Mouse (Mus musculus) testis, postnatal 10 days (tissue): ENCODE measurements around the gene Hnrnph2.
A peak's percentile ranks its signal among the peaks of the same experiment; 100 is the strongest.

Source experiments
- DNase-seq: peaks from one replicate; pipeline ENCODE4 v3.0.0; 2021; ENCODE audit warnings: low spot score

The Hnrnph2 gene

GRCm38 (mm10) chrX:134600659-134601379 lies at the start of gene Hnrnph2, which contains the start of gene Gla:
Hnrnph2 (plus strand) TSS chrX:134601179.
Gla (minus strand) TSS chrX:134601125.
- DNase-seq: peak; percentile 84

- DNase-seq: no peak
Measured at GRCm38 (mm10) chrX:134553326-134553725, 47.7 kb upstream of the Hnrnph2 start.

- DNase-seq: no peak
Measured at GRCm38 (mm10) chrX:134554425-134554824, 46.6 kb upstream of the Hnrnph2 start.

GRCm38 (mm10) chrX:134564326-134564725 lies 36.7 kb upstream of the Hnrnph2 start:
- no peak for DNase-seq

- no peak for DNase-seq
Measured at GRCm38 (mm10) chrX:134566536-134567222, 34.3 kb upstream of the Hnrnph2 start.

GRCm38 (mm10) chrX:134577896-134578295 lies 23.1 kb upstream of the Hnrnph2 start:
- DNase-seq: no peak

- DNase-seq: no peak
Measured at GRCm38 (mm10) chrX:134580528-134581305, 20.3 kb upstream of the Hnrnph2 start.

- DNase-seq: no peak
Measured at GRCm38 (mm10) chrX:134582270-134582669, 18.7 kb upstream of the Hnrnph2 start.

DNA sequence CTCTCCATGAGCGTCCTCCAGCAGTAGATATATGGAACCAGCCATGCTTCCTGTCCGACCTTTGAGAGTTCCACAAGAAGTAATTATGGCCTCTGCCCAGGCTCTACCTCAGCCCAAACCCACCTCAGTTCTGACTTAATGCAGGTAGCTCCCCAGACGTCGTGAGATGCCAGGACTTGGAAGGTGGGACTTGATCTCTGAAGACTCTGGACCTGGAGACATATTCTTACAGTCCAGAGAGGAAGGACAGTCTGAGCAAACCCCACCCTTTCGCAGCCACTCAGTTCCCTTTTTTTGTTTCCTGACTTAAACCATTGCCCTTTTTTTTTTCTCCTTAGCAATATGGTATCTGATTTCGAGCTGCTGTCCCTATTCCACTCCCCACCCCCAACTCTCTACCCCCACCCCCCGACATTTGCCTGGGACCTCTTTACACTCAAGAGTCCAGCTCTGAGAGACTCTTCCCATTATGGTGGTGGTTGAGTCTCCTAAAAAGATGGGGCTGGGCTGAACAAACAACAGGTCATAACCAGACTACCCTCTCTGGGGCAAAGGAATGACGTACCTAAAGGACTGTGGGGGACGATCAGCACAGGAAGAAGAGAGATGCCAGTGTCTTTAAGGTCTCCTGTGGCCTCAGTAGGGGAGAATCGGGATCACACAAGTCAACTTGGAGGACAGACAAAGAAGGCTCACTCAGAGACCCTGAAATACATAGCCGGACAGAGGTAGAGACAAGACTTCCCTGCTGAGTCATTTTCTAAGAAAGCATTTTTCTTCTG lies 17.9 kb upstream of the Hnrnph2 start, which contains the start of gene Btk:
TSS of gene Btk (minus strand) at position 683 of the 782 bp plus-strand sequence.
- no peak for DNase-seq

- peak; percentile 88 for DNase-seq
Measured at GRCm38 (mm10) chrX:134585103-134586002, 15.6 kb upstream of the Hnrnph2 start, which contains the start of gene Rpl36a. Rpl36a (plus strand) TSS chrX:134585654.

GRCm38 (mm10) chrX:134586447-134586846 lies 14.5 kb upstream of the Hnrnph2 start:
- DNase-seq: no peak

- no peak for DNase-seq
Measured at GRCm38 (mm10) chrX:134588261-134588660, 12.7 kb upstream of the Hnrnph2 start.

DNA sequence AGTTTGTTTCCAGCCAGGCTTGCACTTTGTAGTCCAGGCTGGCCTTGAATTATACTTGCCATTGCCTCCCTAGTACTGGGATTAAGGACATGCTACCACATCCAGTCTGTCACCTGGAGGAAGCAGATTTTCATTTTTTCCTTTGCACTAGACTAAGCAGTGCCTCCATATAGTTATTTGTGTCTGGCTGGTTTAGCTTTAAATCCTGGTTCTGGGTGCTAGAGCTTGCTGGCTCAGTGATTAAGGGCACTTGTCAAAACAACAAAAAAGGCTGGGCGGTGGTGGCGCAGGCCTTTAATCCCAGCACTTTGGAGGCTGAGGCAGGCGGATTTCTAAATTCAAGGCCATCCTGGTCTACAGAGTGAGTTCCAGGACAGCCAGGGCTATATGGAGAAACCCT lies 12.0 kb upstream of the Hnrnph2 start:
- DNase-seq: no peak

DNA sequence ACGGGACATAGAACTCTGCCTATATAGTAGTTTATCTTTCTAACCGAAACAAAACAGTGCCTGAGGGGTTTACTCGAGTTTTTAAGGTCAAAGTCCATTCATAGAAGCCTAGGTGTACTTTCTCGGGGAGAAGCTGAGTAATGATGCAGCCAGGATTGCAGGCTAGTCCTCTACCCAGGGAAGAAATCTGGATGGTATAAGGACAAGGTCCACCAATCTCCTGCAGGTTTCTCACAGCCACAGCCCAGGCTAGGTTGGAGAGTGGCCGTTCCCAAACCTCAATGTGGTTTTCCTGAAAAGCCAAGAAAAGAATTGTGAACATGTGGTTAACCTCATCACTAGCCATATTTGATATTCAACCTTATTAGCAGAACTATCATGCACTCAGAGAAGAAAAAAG lies 11.1 kb upstream of the Hnrnph2 start:
- DNase-seq: no peak

- no peak for DNase-seq
Measured at GRCm38 (mm10) chrX:134599922-134600565, 935 bp upstream of the Hnrnph2 start.

- DNase-seq: no peak
Measured at GRCm38 (mm10) chrX:134601380-134602120, 571 bp downstream of the Hnrnph2 start.

DNA sequence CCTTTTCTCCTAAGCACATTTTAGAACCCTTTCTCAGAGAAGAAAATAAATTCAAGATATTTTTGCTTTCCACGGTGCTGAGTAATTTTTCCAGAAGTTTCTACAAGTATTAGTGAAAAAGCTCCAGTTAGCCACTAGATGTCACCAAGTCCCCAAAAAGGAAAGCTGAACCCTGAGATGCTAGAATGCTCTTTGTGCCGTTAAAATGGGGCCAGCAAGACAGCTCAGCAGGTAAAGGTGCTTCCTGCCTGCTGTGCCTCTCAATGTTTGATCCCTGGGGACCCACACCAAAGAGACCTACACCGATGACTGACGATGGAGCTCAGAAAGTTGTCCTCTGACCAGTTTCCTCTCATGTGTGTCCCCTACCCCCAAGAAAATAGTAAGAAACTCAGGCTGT lies 8.5 kb downstream of the Hnrnph2 start:
- DNase-seq: no peak

DNA sequence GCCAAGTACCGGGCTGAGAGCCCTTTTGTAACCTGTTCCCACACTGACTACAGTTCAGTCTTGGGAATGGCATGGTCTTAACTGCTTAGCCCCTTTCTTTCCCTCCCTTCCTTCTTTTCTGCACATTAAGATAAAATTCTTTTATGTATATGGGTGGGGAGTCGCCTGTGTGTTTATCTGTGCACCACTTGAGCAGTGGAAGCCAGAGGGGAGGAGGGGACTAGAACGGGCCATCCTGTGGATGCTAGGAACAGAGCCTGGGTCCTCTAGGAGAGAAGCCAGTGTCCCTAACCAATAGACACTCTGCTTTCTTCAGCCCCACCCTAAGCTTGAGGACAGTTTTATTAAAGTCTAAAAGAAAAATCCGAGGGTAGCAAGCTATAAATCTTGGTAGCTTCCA lies 10.0 kb downstream of the Hnrnph2 start:
- DNase-seq: no peak

DNA sequence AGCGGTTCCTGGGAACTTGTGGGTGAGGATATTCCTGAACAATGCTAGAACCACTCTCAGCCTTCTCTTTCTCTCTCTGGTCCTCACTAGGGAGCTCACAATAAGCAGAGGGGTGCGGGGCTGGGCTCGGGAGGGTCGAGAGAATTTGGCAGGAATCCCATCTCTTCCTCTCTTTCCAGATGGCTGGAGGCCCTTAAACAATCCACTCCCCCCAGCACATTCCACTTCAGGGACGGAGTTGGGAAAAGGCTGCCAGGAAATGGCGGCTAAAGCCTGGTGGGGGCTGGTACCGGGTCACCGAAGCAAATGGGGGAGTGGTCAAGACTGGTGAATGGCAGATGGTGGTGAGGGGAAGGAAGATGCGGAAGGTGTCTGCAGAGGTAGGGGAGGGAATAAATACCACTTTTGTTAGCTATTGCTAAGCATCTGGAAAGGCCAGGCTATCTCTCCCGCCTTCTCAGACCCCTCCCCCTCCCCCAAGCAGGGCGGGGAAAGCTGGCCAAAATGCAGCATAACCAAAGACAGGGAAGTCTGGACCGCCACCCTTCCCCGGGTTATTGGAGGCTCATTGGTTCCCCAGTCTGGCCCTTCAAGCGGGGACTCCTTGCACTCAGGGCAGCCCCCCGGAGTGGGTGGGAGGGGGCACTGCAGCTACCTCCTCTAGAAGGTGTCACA lies 11.4 kb downstream of the Hnrnph2 start:
- DNase-seq: peak; percentile 66
